Comparison of ENCODE assay signal across 13 mouse cellular contexts in the genomic region with DNA sequence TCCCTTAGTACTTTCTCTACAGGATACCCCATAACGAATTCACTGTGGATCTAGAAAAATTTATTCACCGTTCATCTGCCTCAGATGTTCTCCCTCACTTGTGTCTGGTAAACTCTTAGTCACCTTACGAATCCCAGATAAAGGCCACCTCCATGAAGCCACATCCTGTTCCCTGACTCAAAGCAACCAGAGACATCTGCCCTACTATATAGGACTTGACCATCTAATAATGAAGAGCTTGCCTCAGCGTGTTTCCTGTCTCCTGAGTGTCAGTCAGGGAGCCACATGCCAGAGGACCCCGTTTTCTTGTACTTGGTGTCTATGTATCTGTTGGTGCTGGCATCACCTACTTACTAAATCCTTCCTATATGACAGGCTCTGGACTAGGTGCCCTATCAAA. TPM values are rescaled to one million over a fixed set of nuclear protein-coding genes. Genes with fewer than 3 reads are reported as not detected.
DNase-seq lines count a peak whose midpoint lies in the region; ATAC-seq and TF ChIP-seq lines count a peak whose summit lies in the region.
"Had no signal": no experiment of that assay in that cellular context is flagged by ENCODE, and none has a peak within 500 bp of the region (broad histone marks: within the 10 kb centered on the region; RNA-seq: fewer than 3 reads in every experiment).

No protein-coding gene starts in this region.

- no peaks in the 10 kb centered on the region for H3K27me3 ChIP-seq in heart, embryonic 13.5 days (replicated peaks)
- no peaks in the 10 kb centered on the region for H3K27me3 ChIP-seq in heart, embryonic 11.5 days (ENCODE audit: control insufficient read depth, insufficient read depth, low read length)
- H3K27me3 ChIP-seq in spleen, adult 2 months (ENCODE audit: control insufficient read depth, insufficient read depth, low read length): no peaks in the 10 kb centered on the region
- H3K27me3 ChIP-seq in intestine, embryonic 15.5 days (replicated peaks): no peaks in the 10 kb centered on the region
- H3K27me3 ChIP-seq: hindbrain, embryonic 12.5 days; midbrain, embryonic 15.5 days had no signal

- TF ChIP-seq CTCF in spleen, adult 2 months (IDR thresholded peaks at IDR 0.05; ENCODE audit: extremely low read depth, insufficient read depth, insufficient read length, insufficient replicate concordance): no peak

- no peak for ATAC-seq in heart, embryonic 13.5 days (ENCODE audit: extremely low read depth, insufficient number of reproducible peaks, low FRiP score, low TSS enrichment)
- ATAC-seq in heart, embryonic 11.5 days (replicated peaks; ENCODE audit: insufficient number of reproducible peaks, low FRiP score, low TSS enrichment): no peak
- no peak for ATAC-seq in intestine, embryonic 15.5 days
- no peak for ATAC-seq in frontal cortex, adult (ENCODE audit: low TSS enrichment)
- ATAC-seq: midbrain, embryonic 15.5 days had no signal

- WGBS in heart, embryonic 13.5 days: 80% methylated on average over 5 of the region's 5 CpGs
- 75% methylated on average over 5 of the region's 5 CpGs for WGBS in heart, embryonic 11.5 days (ENCODE audit: insufficient replicate concordance)
- WGBS in spleen, adult 2 months: 39% methylated on average over 5 of the region's 5 CpGs
- 82% methylated on average over 5 of the region's 5 CpGs for WGBS in intestine, embryonic 15.5 days

- peak overlapping the region; percentile 95; the same call in 1 of the 2 replicates for H3K27ac ChIP-seq in heart, embryonic 13.5 days (replicated peaks)
- H3K27ac ChIP-seq in heart, embryonic 11.5 days (ENCODE audit: low read depth, low read length): no peak overlapping the region
- peak overlapping the region; percentile 93 for H3K27ac ChIP-seq in spleen, adult 2 months (ENCODE audit: insufficient read depth, low read length)
- H3K27ac ChIP-seq in intestine, embryonic 15.5 days: peak overlapping the region; percentile 97; the same call in 1 of the 2 replicates
- H3K27ac ChIP-seq: hindbrain, embryonic 12.5 days; midbrain, embryonic 15.5 days had no signal

- no peak overlapping the region for H3K9ac ChIP-seq in heart, embryonic 13.5 days
- no peak overlapping the region for H3K9ac ChIP-seq in heart, embryonic 11.5 days (ENCODE audit: low read depth, low read length)
- no peak overlapping the region for H3K9ac ChIP-seq in intestine, embryonic 15.5 days
- H3K9ac ChIP-seq: hindbrain, embryonic 12.5 days; lung, embryonic 14.5 days; midbrain, embryonic 15.5 days had no signal

- H3K4me1 ChIP-seq in heart, embryonic 13.5 days: peaks cover 79% of the 10 kb centered on the region
- H3K4me1 ChIP-seq in heart, embryonic 11.5 days (ENCODE audit: control insufficient read depth, insufficient read depth, low read length): peaks cover 49% of the 10 kb centered on the region
- H3K4me1 ChIP-seq in spleen, adult 2 months (ENCODE audit: control insufficient read depth, insufficient read depth, insufficient read length): peaks cover 50% of the 10 kb centered on the region; the same call in 1 of the 2 replicates
- peaks cover 18% of the 10 kb centered on the region for H3K4me1 ChIP-seq in intestine, embryonic 15.5 days (replicated peaks)
- H3K4me1 ChIP-seq: midbrain, embryonic 15.5 days had no signal

- no peak for DNase-seq in spleen, adult 2 months (ENCODE audit: low read depth in 1 of 2, low spot score in 2 of 2)
- no peak for DNase-seq in spleen, postnatal 14 days (ENCODE audit: low spot score in 2 of 2)
- DNase-seq in left cerebral cortex, postnatal 4 days: no peak
- DNase-seq in urinary bladder, adult 2 months (ENCODE audit: low spot score): no peak
- DNase-seq: lung, embryonic 14.5 days; right cerebral cortex, adult 18-20 months had no signal

- no peaks in the 10 kb centered on the region for H3K9me3 ChIP-seq in heart, embryonic 13.5 days
- no peaks in the 10 kb centered on the region for H3K9me3 ChIP-seq in heart, embryonic 11.5 days (replicated peaks; ENCODE audit: control insufficient read depth, low read length)
- no peaks in the 10 kb centered on the region for H3K9me3 ChIP-seq in intestine, embryonic 15.5 days
- H3K9me3 ChIP-seq: hindbrain, embryonic 12.5 days; midbrain, embryonic 15.5 days had no signal

- H3K4me3 ChIP-seq in heart, embryonic 13.5 days: no peak overlapping the region
- H3K4me3 ChIP-seq in heart, embryonic 11.5 days (ENCODE audit: low read depth, low read length): no peak overlapping the region
- no peak overlapping the region for H3K4me3 ChIP-seq in spleen, adult 2 months (ENCODE audit: extremely low read depth, insufficient read depth, insufficient read length)
- H3K4me3 ChIP-seq in intestine, embryonic 15.5 days (replicated peaks): no peak overlapping the region
- H3K4me3 ChIP-seq: erythroblast, embryonic 14.5 days; hindbrain, embryonic 12.5 days; midbrain, embryonic 15.5 days had no signal

- intact Hi-C loops in left cerebral cortex, postnatal 4 days (cut with DNase I): no loop called here

- no peak overlapping the region for H3K4me2 ChIP-seq in heart, embryonic 13.5 days
- H3K4me2 ChIP-seq in heart, embryonic 11.5 days: no peak overlapping the region
- no peak overlapping the region for H3K4me2 ChIP-seq in intestine, embryonic 15.5 days (replicated peaks)
- H3K4me2 ChIP-seq: hindbrain, embryonic 12.5 days; lung, embryonic 14.5 days; midbrain, embryonic 15.5 days had no signal

- H3K36me3 ChIP-seq in heart, embryonic 13.5 days: peaks cover 24% of the 10 kb centered on the region
- H3K36me3 ChIP-seq in heart, embryonic 11.5 days (ENCODE audit: control insufficient read depth, insufficient read depth, low read length): no peaks in the 10 kb centered on the region
- peaks cover 4% of the 10 kb centered on the region for H3K36me3 ChIP-seq in spleen, adult 2 months (ENCODE audit: control insufficient read depth, insufficient read depth, low read length)
- no peaks in the 10 kb centered on the region for H3K36me3 ChIP-seq in intestine, embryonic 15.5 days
- H3K36me3 ChIP-seq: hindbrain, embryonic 12.5 days; midbrain, embryonic 15.5 days had no signal

- no peak for TF ChIP-seq POLR2A in spleen, adult 2 months (IDR thresholded peaks at IDR 0.05; ENCODE audit: low read depth, low read length)

RNA-seq across cellular contexts. Expression of gene Ankdd1a, which starts 29.6 kb away (rescaled TPM):
- polyA plus RNA-seq in heart, embryonic 13.5 days (2015; fragmentation: Nextera tagmentation; extraction: Ambion mirVana): not detected in 2 replicates
- not detected in 2 replicates for polyA plus RNA-seq in heart, embryonic 11.5 days (2014; fragmentation: Nextera tagmentation; extraction: Ambion mirVana)
- 0.11 and 0.14 TPM in 2 replicates for polyA plus RNA-seq in spleen, adult 2 months (2012; rRNA removed)
- polyA plus RNA-seq in intestine, embryonic 15.5 days (2015; fragmentation: Nextera tagmentation; extraction: Ambion mirVana): not detected in 2 replicates
- 1 to 10 TPM; 1.3 to 2.1 TPM for total RNA-seq in left cerebral cortex, postnatal 4 days (2021)
- 21.8 and 33.9 TPM in 2 replicates for polyA plus RNA-seq in urinary bladder, adult 2 months (2012; rRNA removed)
- polyA plus RNA-seq: erythroblast, embryonic 14.5 days; hindbrain, embryonic 12.5 days had no signal

RNA-seq across cellular contexts. Expression of gene Plekho2, which starts 30.2 kb away (rescaled TPM):
- polyA plus RNA-seq in heart, embryonic 13.5 days (2015; fragmentation: Nextera tagmentation; extraction: Ambion mirVana): 10.7 and 11.9 TPM in 2 replicates
- polyA plus RNA-seq in heart, embryonic 11.5 days (2014; fragmentation: Nextera tagmentation; extraction: Ambion mirVana): 10.6 and 11.9 TPM in 2 replicates
- polyA plus RNA-seq in spleen, adult 2 months (2012; rRNA removed): 55.8 and 61.8 TPM in 2 replicates
- 11.0 and 11.2 TPM in 2 replicates for polyA plus RNA-seq in intestine, embryonic 15.5 days (2015; fragmentation: Nextera tagmentation; extraction: Ambion mirVana)
- total RNA-seq in left cerebral cortex, postnatal 4 days (2021): 1 to 10 TPM; 6.1 to 7.0 TPM
- polyA plus RNA-seq in urinary bladder, adult 2 months (2012; rRNA removed): 45.4 and 50.5 TPM in 2 replicates

RNA-seq across cellular contexts. Expression of gene Pif1, which starts 37.3 kb away (rescaled TPM):
- polyA plus RNA-seq in heart, embryonic 13.5 days (2015; fragmentation: Nextera tagmentation; extraction: Ambion mirVana): 10.3 and 11.8 TPM in 2 replicates
- polyA plus RNA-seq in heart, embryonic 11.5 days (2014; fragmentation: Nextera tagmentation; extraction: Ambion mirVana): 7.6 and 9.5 TPM in 2 replicates
- polyA plus RNA-seq in spleen, adult 2 months (2012; rRNA removed): 4.3 and 6.4 TPM in 2 replicates
- 9.1 and 9.6 TPM in 2 replicates for polyA plus RNA-seq in intestine, embryonic 15.5 days (2015; fragmentation: Nextera tagmentation; extraction: Ambion mirVana)
- total RNA-seq in left cerebral cortex, postnatal 4 days (2021): 1 to 10 TPM; 1.7 to 1.9 TPM
- 0.29 and 0.36 TPM in 2 replicates for polyA plus RNA-seq in urinary bladder, adult 2 months (2012; rRNA removed)

Comparison
In these comparisons a context has a peak if more than half of its experiments do, and no peak if none do; other contexts are left out.
1. RNA of gene Ankdd1a, which starts 29.6 kb away (polyA plus RNA-seq): 21.8 to 33.9 TPM in urinary bladder, adult 2 months; 0.11 to 0.14 TPM in spleen, adult 2 months, not detected in intestine, embryonic 15.5 days, not detected in heart, embryonic 11.5 days and not detected in heart, embryonic 13.5 days; every median in the first group is over 10 times any median in the second.